In the genomic region with DNA sequence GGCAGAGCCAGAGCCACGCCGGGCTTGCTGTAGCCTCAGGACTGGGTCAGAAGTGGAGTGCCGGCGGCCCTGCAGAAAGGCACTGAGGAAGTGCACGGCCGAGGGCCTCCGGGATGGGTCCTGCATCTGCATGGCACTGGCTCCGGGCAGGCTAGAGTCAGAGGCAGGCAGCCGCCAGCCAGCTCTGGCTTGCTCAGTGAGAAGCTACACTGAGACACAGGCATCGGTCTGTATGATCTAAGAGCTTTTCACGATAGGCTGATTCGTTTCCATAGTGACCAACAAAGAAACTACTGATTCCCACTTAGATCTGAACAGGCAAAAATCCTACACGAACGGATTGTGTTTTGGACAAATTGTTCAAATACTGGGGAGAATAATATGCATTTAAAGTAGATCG, we compare ENCODE assay signal across 11 mouse cellular contexts. TPM values are rescaled to one million over a fixed set of nuclear protein-coding genes. Genes with fewer than 3 reads are reported as not detected.
DNase-seq lines count a peak whose midpoint lies in the region; ATAC-seq lines count a peak whose summit lies in the region.
"Had no signal": no experiment of that assay in that cellular context is flagged by ENCODE, and none has a peak within 500 bp of the region (broad histone marks: within the 10 kb centered on the region; RNA-seq: fewer than 3 reads in every experiment).

No protein-coding gene starts in this region.

- peak; percentile 75 for DNase-seq in embryo, embryonic 10.5 days (ENCODE audit: low spot score)
- DNase-seq in left cerebral cortex, adult 11 months (ENCODE audit: low spot score), result peak; percentile 51
- no peak for DNase-seq in heart, adult 9 months (ENCODE audit: low spot score in 2 of 2)
- DNase-seq in heart, adult 11 months, result no peak

- H3K9me3 ChIP-seq in forebrain, embryonic 15.5 days, result no peaks in the 10 kb centered on the region
- H3K9me3 ChIP-seq in neural tube, embryonic 15.5 days (replicated peaks), result no peaks in the 10 kb centered on the region
- H3K9me3 ChIP-seq in heart, embryonic 11.5 days (replicated peaks; ENCODE audit: control insufficient read depth, low read length), result no peaks in the 10 kb centered on the region

- H3K4me2 ChIP-seq in forebrain, embryonic 15.5 days (replicated peaks), result peak overlapping the region; percentile 50
- H3K4me2 ChIP-seq in neural tube, embryonic 15.5 days, result peak overlapping the region; percentile 44
- H3K4me2 ChIP-seq in heart, embryonic 11.5 days, result no peak overlapping the region

- H3K36me3 ChIP-seq in forebrain, embryonic 15.5 days, result peaks cover 22% of the 10 kb centered on the region
- peaks cover 31% of the 10 kb centered on the region for H3K36me3 ChIP-seq in neural tube, embryonic 15.5 days
- H3K36me3 ChIP-seq in heart, embryonic 11.5 days (ENCODE audit: control insufficient read depth, insufficient read depth, low read length), result no peaks in the 10 kb centered on the region

- no peaks in the 10 kb centered on the region for H3K27me3 ChIP-seq in forebrain, embryonic 15.5 days
- H3K27me3 ChIP-seq in neural tube, embryonic 15.5 days (replicated peaks), result no peaks in the 10 kb centered on the region
- no peaks in the 10 kb centered on the region for H3K27me3 ChIP-seq in heart, embryonic 11.5 days (ENCODE audit: control insufficient read depth, insufficient read depth, low read length)
- H3K27me3 ChIP-seq: Patski had no signal

- peak overlapping the region; percentile 45 for H3K9ac ChIP-seq in forebrain, embryonic 15.5 days (replicated peaks)
- H3K9ac ChIP-seq in neural tube, embryonic 15.5 days (replicated peaks), result peak overlapping the region; percentile 43
- no peak overlapping the region for H3K9ac ChIP-seq in heart, embryonic 11.5 days (ENCODE audit: low read depth, low read length)

- peak; percentile 93 for ATAC-seq in forebrain, embryonic 15.5 days (replicated peaks)
- peak; percentile 83 for ATAC-seq in neural tube, embryonic 15.5 days (ENCODE audit: low FRiP score)
- ATAC-seq in monocyte, adult 5-6 weeks (replicated peaks; ENCODE audit: insufficient number of reproducible peaks, low FRiP score, low TSS enrichment, poor library complexity, severe bottlenecking), result no peak
- ATAC-seq in heart, embryonic 11.5 days (replicated peaks; ENCODE audit: insufficient number of reproducible peaks, low FRiP score, low TSS enrichment), result no peak
- ATAC-seq: inflammation-experienced regulatory T-cells, adult 6 months; Patski had no signal

- WGBS in forebrain, embryonic 15.5 days, result 14% methylated on average over 15 of the region's 15 CpGs
- WGBS in neural tube, embryonic 15.5 days, result 26% methylated on average over 15 of the region's 15 CpGs
- 58% methylated on average over 15 of the region's 15 CpGs for WGBS in heart, embryonic 11.5 days (ENCODE audit: insufficient replicate concordance)

- H3K27ac ChIP-seq in forebrain, embryonic 15.5 days (replicated peaks), result peak overlapping the region; percentile 68
- peak overlapping the region; percentile 67 for H3K27ac ChIP-seq in neural tube, embryonic 15.5 days (replicated peaks)
- no peak overlapping the region for H3K27ac ChIP-seq in heart, embryonic 11.5 days (ENCODE audit: low read depth, low read length)
- H3K27ac ChIP-seq: macrophage had no signal

- H3K4me1 ChIP-seq in forebrain, embryonic 15.5 days, result peaks cover 23% of the 10 kb centered on the region
- peaks cover 26% of the 10 kb centered on the region for H3K4me1 ChIP-seq in neural tube, embryonic 15.5 days
- no peaks in the 10 kb centered on the region for H3K4me1 ChIP-seq in heart, embryonic 11.5 days (ENCODE audit: control insufficient read depth, insufficient read depth, low read length)

- peak overlapping the region; percentile 22; the same call in 1 of the 2 replicates for H3K4me3 ChIP-seq in forebrain, embryonic 15.5 days
- H3K4me3 ChIP-seq in neural tube, embryonic 15.5 days (replicated peaks), result 0 out of 2 replicates have a peak overlapping the region, but pooled peaks have one; percentile 4
- H3K4me3 ChIP-seq in heart, embryonic 11.5 days (ENCODE audit: low read depth, low read length), result no peak overlapping the region

RNA-seq across cellular contexts. Expression of gene Ptpdc1, which starts 32.3 kb away (rescaled TPM):
- 14.1 and 16.0 TPM in 2 replicates for polyA plus RNA-seq in forebrain, embryonic 15.5 days (2015; fragmentation: Nextera tagmentation; extraction: Ambion mirVana)
- 15.2 and 17.5 TPM in 2 replicates for polyA plus RNA-seq in neural tube, embryonic 15.5 days (2015; fragmentation: Nextera tagmentation; extraction: Ambion mirVana)
- total RNA-seq in monocyte, adult 5-6 weeks (2017), result 1.3 to 2.7 TPM (median 1.5 TPM) in 3 replicates
- 5.6 and 6.4 TPM in 2 replicates for polyA plus RNA-seq in heart, embryonic 11.5 days (2014; fragmentation: Nextera tagmentation; extraction: Ambion mirVana)

Comparison
In these comparisons a context has a peak if more than half of its experiments do, and no peak if none do; other contexts are left out.
1. DNase-seq: peak in embryo, embryonic 10.5 days (single experiment) and left cerebral cortex, adult 11 months (single experiment); none in heart, adult 9 months (0 of 2) and heart, adult 11 months (single experiment).
2. ATAC-seq: peak in forebrain, embryonic 15.5 days (single experiment) and neural tube, embryonic 15.5 days (single experiment); none in monocyte, adult 5-6 weeks (single experiment) and heart, embryonic 11.5 days (single experiment).